Mouse (Mus musculus) MEL (cell line): ENCODE results near the gene Rprd2. TPM values are rescaled to one million over a fixed set of nuclear protein-coding genes. Genes with fewer than 3 reads are reported as not detected.
A peak's percentile ranks its signal among the peaks of the same experiment; 100 is the strongest.

ENCODE experiments used
- DNase-seq: peaks from one replicate; pipeline ENCODE4 v3.0.0; 2011; ENCODE audit warnings: low read depth, low spot score
- H3K27ac ChIP-seq: 2 replicates; pipeline ENCODE4 v1.5.1; 2012; ENCODE audit warnings: low read depth, mild to moderate bottlenecking, control low read depth, low read length, moderate library complexity; ENCODE audit not compliant: control insufficient read depth
- H3K27me3 ChIP-seq, 2 experiments: fragments of 150-350 bp in 1 of 2; sonication (generic) in 1 of 2; 2 replicates each; pipeline ENCODE4 v1.6.1; 2012; ENCODE audit warnings: low read length in 2 of 2, mild to moderate bottlenecking in 2 of 2, improper control_type of control experiment in 1 of 2, moderate library complexity in 1 of 2; ENCODE audit not compliant: insufficient read depth in 2 of 2, control insufficient read depth in 1 of 2
- H3K36me3 ChIP-seq, 2 experiments: 2 replicates each; pipeline ENCODE4 v1.6.1; 2012 to 2014; ENCODE audit warnings: low read length in 2 of 2, improper control_type of control experiment in 1 of 2, inconsistent platforms in 1 of 2, mild to moderate bottlenecking in 1 of 2; ENCODE audit not compliant: insufficient read depth in 2 of 2, control insufficient read depth in 1 of 2
- H3K4me1 ChIP-seq, 2 experiments: fragments of 150-350 bp in 1 of 2; sonication (generic) in 1 of 2; 2 replicates each; pipeline ENCODE4 v1.6.1; 2012; ENCODE audit warnings: low read length in 2 of 2, improper control_type of control experiment in 1 of 2, mild to moderate bottlenecking in 1 of 2; ENCODE audit not compliant: insufficient read depth in 2 of 2, control insufficient read depth in 1 of 2
- H3K4me3 ChIP-seq, 2 experiments: fragments of 150-350 bp in 1 of 2; sonication (generic) in 1 of 2; 2 replicates each; pipeline ENCODE4 v1.5.1; 2012; ENCODE audit warnings: low read depth in 2 of 2, low read length in 2 of 2, mild to moderate bottlenecking in 2 of 2, moderate library complexity in 2 of 2, control low read depth in 1 of 2, improper control_type of control experiment in 1 of 2; ENCODE audit not compliant: control insufficient read depth in 1 of 2, insufficient read depth in 1 of 2
- H3K79me2 ChIP-seq: 2 replicates; pipeline ENCODE4 v1.6.1; 2012; ENCODE audit warnings: mild to moderate bottlenecking, low read length, moderate library complexity; ENCODE audit not compliant: control insufficient read depth, poor library complexity, insufficient read depth
- H3K9ac ChIP-seq: 2 replicates; pipeline ENCODE4 v1.6.1; 2012; ENCODE audit warnings: low read depth, mild to moderate bottlenecking, control low read depth, low read length, moderate library complexity; ENCODE audit not compliant: control insufficient read depth, poor library complexity, severe bottlenecking
- H3K9me3 ChIP-seq: fragments of 150-350 bp; sonication (generic); replicated peaks from 2 replicates; pipeline ENCODE4 v1.6.1; 2012; ENCODE audit warnings: mild to moderate bottlenecking, low read length, improper control_type of control experiment, moderate library complexity; ENCODE audit not compliant: insufficient read depth
- BHLHE40 ChIP-seq: IDR thresholded peaks from 2 replicates; pipeline ENCODE4 v1.6.1; 2012; ENCODE audit warnings: low read depth, mild to moderate bottlenecking, inconsistent platforms, low read length, improper control_type of control experiment, borderline replicate concordance
- CTCF ChIP-seq, 3 experiments: IDR thresholded peaks in 2 of 3; conservative IDR thresholded peaks in 1 of 3; 2 replicates each; pipeline ENCODE4 v1.5.1; 2011 to 2012; ENCODE audit warnings: low read length in 3 of 3, low read depth in 2 of 3, mild to moderate bottlenecking in 2 of 3, improper control_type of control experiment in 1 of 3, inconsistent platforms in 1 of 3, mixed read lengths in 1 of 3, moderate library complexity in 1 of 3; ENCODE audit not compliant: control insufficient read depth in 1 of 3, insufficient read depth in 1 of 3, poor library complexity in 1 of 3, severe bottlenecking in 1 of 3
- ELF1 ChIP-seq: IDR thresholded peaks from 2 replicates; pipeline ENCODE4 v1.6.1; 2014; ENCODE audit warnings: low read depth, mild to moderate bottlenecking, inconsistent platforms, low read length, improper control_type of control experiment, moderate library complexity
- GABPA ChIP-seq: IDR thresholded peaks from 2 replicates; pipeline ENCODE4 v1.6.1; 2012; ENCODE audit warnings: low read depth, mild to moderate bottlenecking, inconsistent platforms, low read length, improper control_type of control experiment, moderate library complexity
- GATA1 ChIP-seq: IDR thresholded peaks from 2 replicates; pipeline ENCODE4 v1.6.1; 2011; ENCODE audit warnings: low read depth, low read length, improper control_type of control experiment
- JUND ChIP-seq: IDR thresholded peaks from 2 replicates; pipeline ENCODE4 v1.6.1; 2011; ENCODE audit warnings: low read depth, mild to moderate bottlenecking, improper control_type of control experiment, low read length
- MAFK ChIP-seq: IDR thresholded peaks from 2 replicates; pipeline ENCODE4 v1.6.1; 2011; ENCODE audit warnings: low read depth, mild to moderate bottlenecking, low read length, improper control_type of control experiment, borderline replicate concordance
- MAX ChIP-seq: IDR thresholded peaks from 2 replicates; pipeline ENCODE4 v1.6.1; 2011; ENCODE audit warnings: low read length, improper control_type of control experiment
- MAZ ChIP-seq: IDR thresholded peaks from 2 replicates; pipeline ENCODE4 v1.6.1; 2012; ENCODE audit warnings: low read depth, mild to moderate bottlenecking, inconsistent platforms, low read length, improper control_type of control experiment
- MEF2A ChIP-seq: IDR thresholded peaks from 2 replicates; pipeline ENCODE4 v1.6.1; 2014; ENCODE audit warnings: low read depth, mild to moderate bottlenecking, inconsistent platforms, low read length, improper control_type of control experiment; ENCODE audit not compliant: poor library complexity, insufficient replicate concordance, severe bottlenecking; ENCODE audit errors: extremely low read depth
- MXI1 ChIP-seq: IDR thresholded peaks from 2 replicates; pipeline ENCODE4 v1.6.1; 2011; ENCODE audit warnings: mild to moderate bottlenecking, low read depth, low read length, improper control_type of control experiment
- MYB ChIP-seq: IDR thresholded peaks from 2 replicates; pipeline ENCODE4 v1.6.1; 2011; ENCODE audit warnings: mild to moderate bottlenecking, low read depth, low read length, improper control_type of control experiment
- MYC ChIP-seq: IDR thresholded peaks from 2 replicates; pipeline ENCODE4 v1.6.1; 2011; ENCODE audit warnings: low read depth, mild to moderate bottlenecking, low read length, improper control_type of control experiment, moderate library complexity
- NELFE ChIP-seq: IDR thresholded peaks from 2 replicates; pipeline ENCODE4 v1.6.1; 2011; ENCODE audit warnings: low read depth, low read length, improper control_type of control experiment
- NRF1 ChIP-seq: IDR thresholded peaks from 2 replicates; pipeline ENCODE4 v1.6.1; 2014; ENCODE audit warnings: low read depth, mild to moderate bottlenecking, inconsistent platforms, low read length, improper control_type of control experiment, moderate library complexity; ENCODE audit not compliant: poor library complexity, insufficient read depth, severe bottlenecking
- POLR2A ChIP-seq, 2 experiments: IDR thresholded peaks; 2 replicates each; pipeline ENCODE4 v1.6.1; 2011 to 2012; ENCODE audit warnings: low read length in 2 of 2, mild to moderate bottlenecking in 2 of 2, control low read depth in 1 of 2, improper control_type of control experiment in 1 of 2, low read depth in 1 of 2, moderate library complexity in 1 of 2; ENCODE audit not compliant: control insufficient read depth in 1 of 2, insufficient read depth in 1 of 2, poor library complexity in 1 of 2
- POLR2AphosphoS5 ChIP-seq: IDR thresholded peaks from 2 replicates; pipeline ENCODE4 v1.6.1; 2012; ENCODE audit warnings: low read depth, borderline replicate concordance, mild to moderate bottlenecking, inconsistent platforms, low read length, moderate library complexity, mixed read lengths
- RCOR1 ChIP-seq: IDR thresholded peaks from 2 replicates; pipeline ENCODE4 v1.6.1; 2012; ENCODE audit warnings: low read depth, mild to moderate bottlenecking, inconsistent platforms, low read length, improper control_type of control experiment
- TAL1 ChIP-seq: IDR thresholded peaks from 2 replicates; pipeline ENCODE4 v1.6.1; 2012; ENCODE audit warnings: mild to moderate bottlenecking, inconsistent platforms, low read length, moderate library complexity, mixed read lengths
- TBP ChIP-seq: IDR thresholded peaks from 2 replicates; pipeline ENCODE4 v1.8.0; 2011; ENCODE audit warnings: low read depth, low read length, improper control_type of control experiment
- UBTF ChIP-seq: IDR thresholded peaks from 2 replicates; pipeline ENCODE4 v1.6.1; 2012; ENCODE audit warnings: low read depth, mild to moderate bottlenecking, inconsistent platforms, low read length, improper control_type of control experiment, moderate library complexity, borderline replicate concordance; ENCODE audit not compliant: insufficient read depth
- USF1 ChIP-seq: IDR thresholded peaks from 2 replicates; pipeline ENCODE4 v1.6.1; 2014; ENCODE audit warnings: low read depth, mild to moderate bottlenecking, inconsistent platforms, low read length, improper control_type of control experiment, moderate library complexity
- ZC3H11A ChIP-seq: IDR thresholded peaks from 2 replicates; pipeline ENCODE4 v1.6.1; 2012; ENCODE audit warnings: low read depth, mild to moderate bottlenecking, inconsistent platforms, low read length, improper control_type of control experiment
- ZMIZ1 ChIP-seq: IDR thresholded peaks from 2 replicates; pipeline ENCODE4 v1.6.1; 2012; ENCODE audit warnings: low read depth, mild to moderate bottlenecking, inconsistent platforms, low read length, improper control_type of control experiment, moderate library complexity
- polyA plus RNA-seq, 2 experiments: library from polyadenylated mRNA; stranded (reverse) in 1 of 2; unstranded in 1 of 2; fragments of >175 nt in 1 of 2; fragments of >200 nt in 1 of 2; gene quantifications; 2 replicates each; pipeline versions ENCODE4 v1.2.1 to v1.2.4; 2012; ENCODE audit warnings: low replicate concordance in 2 of 2, low read depth in 1 of 2; ENCODE audit not compliant: insufficient read length in 2 of 2, insufficient read depth in 1 of 2, missing spikeins in 1 of 2
- total RNA-seq: library from RNA; depleted of rRNA; stranded (reverse); fragments of 300-350 nt; gene quantifications from 2 replicates; pipeline ENCODE4 v1.2.3, GENCODE M21; 2012

Rprd2 gene
- total and polyA plus RNA-seq, 3 experiments, result 16.3 to 42.0 (median 31.9) TPM

GRCm38 (mm10) chr3:95820046-95821010 is 1.7 kb upstream of the Rprd2 start:
- DNase-seq, result peak; percentile 81
- peak overlapping the region; percentile 77 for H3K9ac ChIP-seq
- H3K4me1 ChIP-seq, result peaks cover 13 to 17% of the 10 kb centered on the region in 2 experiments
- TF ChIP-seq UBTF (no peak), MAZ (no peak), POLR2A (IDR thresholded peaks at IDR 0.05; ENCODE audit: control insufficient read depth in 1 of 2, insufficient read depth in 1 of 2, low read depth in 1 of 2, low read length in 2 of 2, poor library complexity in 1 of 2) (peak in 1 of 2 experiments; percentile 42; a peak in 1 of 4 replicates), TAL1 (no peak), USF1 (no peak), TBP (0 out of 2 replicates have a peak, but pooled peaks have one; percentile 4), NELFE (no peak), MAFK (no peak), POLR2AphosphoS5 (no peak), BHLHE40 (no peak), GABPA (no peak), MEF2A (no peak), MYB (no peak), CTCF (IDR thresholded peaks at IDR 0.05 in 2 of 3, conservative IDR thresholded peaks at IDR 0.05 in 1 of 3; ENCODE audit: control insufficient read depth in 1 of 3, insufficient read depth in 1 of 3, low read depth in 2 of 3, low read length in 3 of 3, poor library complexity in 1 of 3, severe bottlenecking in 1 of 3) (no peak), ZC3H11A (no peak), NRF1 (no peak), ELF1 (no peak), RCOR1 (no peak), MAX (no peak), ZMIZ1 (no peak), MXI1 (no peak), MYC (no peak), GATA1 (peak; percentile 84), JUND (no peak)
- peak overlapping the region; percentile 89 for H3K27ac ChIP-seq
- H3K79me2 ChIP-seq, result peaks cover 36% of the 10 kb centered on the region
- no peaks in the 10 kb centered on the region for H3K9me3 ChIP-seq
- peak overlapping the region; percentile 54 to 63 for H3K4me3 ChIP-seq
- H3K36me3 ChIP-seq, result peaks cover 0 to 40% of the 10 kb centered on the region in 2 experiments; a peak in 2 of 4 replicates
- no peaks in the 10 kb centered on the region for H3K27me3 ChIP-seq
